Mouse (Mus musculus): Measurements from ENCODE around the gene Nab1. TPM values are rescaled to one million over a fixed set of nuclear protein-coding genes. Genes with fewer than 3 reads are reported as not detected.

Gene Nab1
- total and polyA plus RNA-seq, 3 experiments = 26.7 to 40.3 TPM; not detected in 1

DNA sequence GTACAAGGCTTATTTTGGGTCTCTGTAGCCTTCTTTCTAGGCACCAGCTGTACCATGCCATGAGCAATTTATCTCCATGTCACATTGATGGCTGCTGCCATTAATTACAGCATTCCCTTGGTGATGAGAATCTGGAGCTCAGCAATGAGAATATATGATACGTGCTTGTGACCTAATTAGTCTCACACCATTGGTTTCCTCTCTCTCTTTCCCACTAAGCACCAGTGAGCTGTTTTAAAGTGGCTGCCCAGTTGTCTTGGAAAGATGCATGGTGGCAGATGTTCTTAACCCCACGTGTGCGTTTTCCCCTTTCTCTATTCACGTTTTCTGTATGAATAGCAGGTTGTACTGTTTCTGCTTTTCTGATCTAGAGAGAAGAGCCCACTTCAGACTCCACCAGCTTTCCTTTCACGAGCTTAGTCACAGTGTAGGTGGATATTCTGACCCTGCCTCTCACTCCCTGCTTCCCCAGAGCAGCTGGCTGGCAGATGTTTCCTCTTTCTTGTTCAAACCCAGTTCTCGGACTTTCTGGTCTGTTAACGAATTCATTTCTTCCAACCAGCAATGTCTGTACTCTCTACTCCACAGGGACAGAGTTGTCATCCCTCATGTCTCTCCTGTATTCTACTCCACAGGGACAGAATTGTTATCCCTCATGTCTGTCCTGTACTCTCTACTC lies 29.5 kb downstream of the Nab1 start:
- Histone ChIP-seq H3K4me1 (ENCODE audit: control insufficient read depth in 1 of 2, insufficient read depth in 2 of 2, low read length in 2 of 2) (peaks cover 0 to 8% of the 10 kb centered on the region in 2 experiments; a peak in 2 of 4 replicates), H3K36me3 (ENCODE audit: control insufficient read depth in 1 of 2, insufficient read depth in 2 of 2, low read length in 2 of 2) (peaks cover 0 to 8% of the 10 kb centered on the region in 2 experiments; a peak in 3 of 4 replicates), H3K27ac (ENCODE audit: control insufficient read depth, low read depth, low read length) (no peak overlapping the region), H3K9ac (ENCODE audit: control insufficient read depth, low read depth, low read length, poor library complexity, severe bottlenecking) (no peak overlapping the region), H3K79me2 (ENCODE audit: control insufficient read depth, insufficient read depth, low read length, poor library complexity) (no peaks in the 10 kb centered on the region), H3K4me3 (ENCODE audit: control insufficient read depth in 1 of 2, insufficient read depth in 1 of 2, low read depth in 2 of 2, low read length in 2 of 2) (no peak overlapping the region), H3K27me3 (ENCODE audit: control insufficient read depth in 1 of 2, insufficient read depth in 2 of 2, low read length in 2 of 2) (no peaks in the 10 kb centered on the region), H3K9me3 (replicated peaks; ENCODE audit: insufficient read depth, low read length) (no peaks in the 10 kb centered on the region)
- DNase-seq (ENCODE audit: low read depth, low spot score) = no peak
- TF ChIP-seq CHD1 (IDR thresholded peaks at IDR 0.05; ENCODE audit: low read depth, low read length) = no peak
- TF ChIP-seq ELF1 (IDR thresholded peaks at IDR 0.05; ENCODE audit: low read depth, low read length) = no peak

DNA sequence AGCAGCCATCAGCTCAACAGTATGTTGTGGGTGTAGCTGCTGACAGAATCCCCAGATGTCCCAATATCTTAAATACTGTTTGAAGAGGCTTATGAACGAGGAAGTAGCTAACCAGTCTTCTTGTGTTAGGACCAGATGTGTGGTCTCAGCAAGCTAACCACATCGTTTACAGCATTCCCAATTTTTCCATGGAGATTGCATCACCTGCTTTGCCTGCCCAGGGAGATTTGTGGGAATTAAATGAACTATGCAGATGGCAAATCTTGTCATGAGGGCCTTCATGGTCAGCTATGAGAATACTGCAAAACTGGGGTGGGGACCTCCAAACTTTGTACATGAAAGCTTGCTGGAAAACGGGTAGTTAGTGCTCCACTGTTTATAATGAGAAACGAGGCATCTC lies 30.2 kb downstream of the Nab1 start:
- no peaks in the 10 kb centered on the region for H3K9me3 ChIP-seq (replicated peaks; ENCODE audit: insufficient read depth, low read length)
- H3K4me3 ChIP-seq (ENCODE audit: control insufficient read depth in 1 of 2, insufficient read depth in 1 of 2, low read depth in 2 of 2, low read length in 2 of 2) = no peak overlapping the region
- H3K79me2 ChIP-seq (ENCODE audit: control insufficient read depth, insufficient read depth, low read length, poor library complexity) = no peaks in the 10 kb centered on the region
- H3K27ac ChIP-seq (ENCODE audit: control insufficient read depth, low read depth, low read length) = no peak overlapping the region
- no peak overlapping the region for H3K9ac ChIP-seq (ENCODE audit: control insufficient read depth, low read depth, low read length, poor library complexity, severe bottlenecking)
- H3K36me3 ChIP-seq (ENCODE audit: control insufficient read depth in 1 of 2, insufficient read depth in 2 of 2, low read length in 2 of 2) = peaks cover 0 to 8% of the 10 kb centered on the region in 2 experiments; a peak in 3 of 4 replicates
- H3K4me1 ChIP-seq (ENCODE audit: control insufficient read depth in 1 of 2, insufficient read depth in 2 of 2, low read length in 2 of 2) = peaks cover 0 to 8% of the 10 kb centered on the region in 2 experiments; a peak in 2 of 4 replicates
- TF ChIP-seq MAX (IDR thresholded peaks at IDR 0.05; ENCODE audit: low read length) (no peak), USF2 (IDR thresholded peaks at IDR 0.05; ENCODE audit: borderline replicate concordance in 1 of 2, insufficient read depth in 1 of 2, low read depth in 1 of 2, low read length in 2 of 2) (no peak), JUND (IDR thresholded peaks at IDR 0.05; ENCODE audit: low read depth, low read length) (no peak), UBTF (IDR thresholded peaks at IDR 0.05; ENCODE audit: borderline replicate concordance, insufficient read depth, low read depth, low read length) (no peak), TAL1 (IDR thresholded peaks at IDR 0.05; ENCODE audit: low read length) (no peak), POLR2AphosphoS2 (IDR thresholded peaks at IDR 0.05; ENCODE audit: low read length) (no peak), TBP (IDR thresholded peaks at IDR 0.05; ENCODE audit: low read depth, low read length) (no peak), MYB (IDR thresholded peaks at IDR 0.05; ENCODE audit: low read depth, low read length) (no peak), ZKSCAN1 (IDR thresholded peaks at IDR 0.05; ENCODE audit: low read depth, low read length) (no peak), ETS1 (IDR thresholded peaks at IDR 0.05; ENCODE audit: low read depth, low read length) (no peak), MAFK (IDR thresholded peaks at IDR 0.05; ENCODE audit: borderline replicate concordance, low read depth, low read length) (no peak), MAZ (IDR thresholded peaks at IDR 0.05; ENCODE audit: low read depth, low read length) (no peak), RAD21 (IDR thresholded peaks at IDR 0.05; ENCODE audit: low read depth, low read length) (no peak), MEF2A (IDR thresholded peaks at IDR 0.05; ENCODE audit: extremely low read depth, insufficient replicate concordance, low read depth, low read length, poor library complexity, severe bottlenecking) (no peak), MYC (IDR thresholded peaks at IDR 0.05; ENCODE audit: low read depth, low read length) (no peak), POLR2A (IDR thresholded peaks at IDR 0.05; ENCODE audit: control insufficient read depth in 1 of 2, insufficient read depth in 1 of 2, low read depth in 1 of 2, low read length in 2 of 2, poor library complexity in 1 of 2) (no peak)
- H3K27me3 ChIP-seq (ENCODE audit: control insufficient read depth in 1 of 2, insufficient read depth in 2 of 2, low read length in 2 of 2) = no peaks in the 10 kb centered on the region
- DNase-seq (ENCODE audit: low read depth, low spot score) = no peak

All from MEL (cell line).